Mouse (Mus musculus) thymus, adult 2 months (tissue): ENCODE results near the gene 4833423E24Rik. TPM values are rescaled to one million over a fixed set of nuclear protein-coding genes. Genes with fewer than 3 reads are reported as not detected.

ENCODE experiments used
- DNase-seq: peaks from one replicate; pipeline ENCODE4 v3.0.0; 2021
- H3K27ac ChIP-seq: fragments of 200-500 bp; 2 replicates; pipeline ENCODE4 v1.5.1; 2012; ENCODE audit warnings: low read length, control low read depth; ENCODE audit not compliant: control insufficient read depth, insufficient read depth
- H3K27me3 ChIP-seq: fragments of 200-500 bp; 2 replicates; pipeline ENCODE4 v1.6.1; 2012; ENCODE audit warnings: mild to moderate bottlenecking, low read length, moderate library complexity, mixed read lengths; ENCODE audit not compliant: control insufficient read depth, insufficient read depth
- H3K36me3 ChIP-seq: fragments of 200-500 bp; 2 replicates; pipeline ENCODE4 v1.6.1; 2012; ENCODE audit warnings: mild to moderate bottlenecking, low read length, moderate library complexity; ENCODE audit not compliant: control insufficient read depth, insufficient read depth
- H3K4me1 ChIP-seq: fragments of 200-500 bp; replicated peaks from 2 replicates; pipeline ENCODE4 v1.6.1; 2012; ENCODE audit warnings: low read length; ENCODE audit not compliant: control insufficient read depth, insufficient read depth
- H3K4me3 ChIP-seq: fragments of 200-500 bp; 2 replicates; pipeline ENCODE4 v1.5.1; 2012; ENCODE audit warnings: mild to moderate bottlenecking, low read length, control low read depth, moderate library complexity; ENCODE audit not compliant: control insufficient read depth, insufficient read depth
- CTCF ChIP-seq: fragments of 200-500 bp; IDR thresholded peaks from 2 replicates; pipeline ENCODE4 v1.5.1; 2012; ENCODE audit warnings: mild to moderate bottlenecking, control low read depth, low read length, moderate library complexity, borderline replicate concordance; ENCODE audit not compliant: control insufficient read depth, poor library complexity, insufficient read depth; ENCODE audit errors: extremely low read depth
- POLR2A ChIP-seq: fragments of 200-500 bp; IDR thresholded peaks from 2 replicates; pipeline ENCODE4 v1.6.1; 2012; ENCODE audit warnings: mild to moderate bottlenecking, low read length, control low read depth, moderate library complexity; ENCODE audit not compliant: control insufficient read depth, poor library complexity, insufficient read depth; ENCODE audit errors: extremely low read depth
- WGBS: fragments of 180-500 bp; shearing (Covaris S2); methylation state at CpG from one replicate; pipeline ENCODE4 v1.1.7; 2018; 5-methylcytosine and 5-hydroxymethylcytosine counted together
- polyA plus RNA-seq: library from polyadenylated mRNA; depleted of rRNA; stranded (reverse); fragments of >200 nt; gene quantifications from 2 replicates; pipeline ENCODE4 v1.2.3, GENCODE M21; 2012

The 4833423E24Rik gene
- polyA plus RNA-seq, 1 experiment, result 1.9 TPM

GRCm38 (mm10) chr2:85522859-85523489, 4.2 kb upstream of the 4833423E24Rik start:
- Histone ChIP-seq H3K4me1 (no peaks in the 10 kb centered on the region), H3K36me3 (no peaks in the 10 kb centered on the region), H3K4me3 (no peak overlapping the region), H3K27me3 (no peaks in the 10 kb centered on the region), H3K27ac (no peak overlapping the region)
- WGBS, result 96% methylated on average over 2 of the region's 2 CpGs
- TF ChIP-seq CTCF (no peak), POLR2A (no peak)
- no peak for DNase-seq

- DNase-seq, result no peak
Measured at GRCm38 (mm10) chr2:85518292-85518691, 532 bp downstream of the 4833423E24Rik start.

GRCm38 (mm10) chr2:85510376-85510775, 8.4 kb downstream of the 4833423E24Rik start:
- H3K4me3 ChIP-seq, result no peak overlapping the region
- no peak for DNase-seq
- no peak overlapping the region for H3K27ac ChIP-seq
- no peaks in the 10 kb centered on the region for H3K4me1 ChIP-seq
- no peaks in the 10 kb centered on the region for H3K27me3 ChIP-seq
- H3K36me3 ChIP-seq, result no peaks in the 10 kb centered on the region
- 80% methylated on average over 3 of the region's 3 CpGs for WGBS
- no peak for TF ChIP-seq CTCF
- TF ChIP-seq POLR2A, result no peak

More at GRCm38 (mm10) chr2:85518292-85518691, 532 bp downstream of the 4833423E24Rik start:
- WGBS, result 92% methylated on average over 10 of the region's 10 CpGs
- no peak overlapping the region for H3K27ac ChIP-seq
- no peaks in the 10 kb centered on the region for H3K4me1 ChIP-seq
- no peak overlapping the region for H3K4me3 ChIP-seq
- H3K36me3 ChIP-seq, result no peaks in the 10 kb centered on the region
- no peaks in the 10 kb centered on the region for H3K27me3 ChIP-seq
- no peak for TF ChIP-seq CTCF
- no peak for TF ChIP-seq POLR2A

GRCm38 (mm10) chr2:85490396-85490795, 28.4 kb downstream of the 4833423E24Rik start:
- no peaks in the 10 kb centered on the region for H3K4me1 ChIP-seq
- DNase-seq, result no peak
- TF ChIP-seq POLR2A (no peak), CTCF (no peak)
- H3K27me3 ChIP-seq, result no peaks in the 10 kb centered on the region
- no peak overlapping the region for H3K27ac ChIP-seq
- no peak overlapping the region for H3K4me3 ChIP-seq
- 82% methylated on average over 5 of the region's 5 CpGs for WGBS
- H3K36me3 ChIP-seq, result no peaks in the 10 kb centered on the region

- no peak for DNase-seq
- Histone ChIP-seq H3K36me3 (no peaks in the 10 kb centered on the region), H3K4me3 (no peak overlapping the region), H3K27me3 (no peaks in the 10 kb centered on the region), H3K4me1 (no peaks in the 10 kb centered on the region), H3K27ac (no peak overlapping the region)
- whole genome bisulfite sequencing, result 80% methylated on average over 3 of the region's 3 CpGs
- no peak for TF ChIP-seq POLR2A
Measured at GRCm38 (mm10) chr2:85466801-85467325, 52.0 kb downstream of the 4833423E24Rik start.

- no peaks in the 10 kb centered on the region for H3K4me1 ChIP-seq
- no peak within 1 kb of the TSS for H3K4me3 ChIP-seq
- H3K27me3 ChIP-seq, result no peaks in the 10 kb centered on the region
- WGBS, result 54% methylated on average over 1 of the region's 1 CpGs
- H3K36me3 ChIP-seq, result no peaks in the 10 kb centered on the region
- H3K27ac ChIP-seq, result no peak within 1 kb of the TSS
- TF ChIP-seq CTCF, result no peak
- no peak for TF ChIP-seq POLR2A
- DNase-seq, result no peak
Measured at GRCm38 (mm10) chr2:85443539-85443938, 75.3 kb downstream of the 4833423E24Rik start, which contains the start of gene Olfr995. Gene Olfr995 (minus strand): TSS chr2:85443639.

GRCm38 (mm10) chr2:85442546-85442945, 76.3 kb downstream of the 4833423E24Rik start:
- Histone ChIP-seq H3K4me3 (no peak overlapping the region), H3K27me3 (no peaks in the 10 kb centered on the region), H3K36me3 (no peaks in the 10 kb centered on the region), H3K4me1 (no peaks in the 10 kb centered on the region), H3K27ac (no peak overlapping the region)
- no peak for DNase-seq
- no peak for TF ChIP-seq CTCF
- TF ChIP-seq POLR2A, result no peak
